Mouse (Mus musculus) thymus, postnatal 14 days (tissue): ENCODE data around the gene Mymx.

Experiments used
- DNase-seq: peaks from one replicate; pipeline ENCODE4 v3.0.0; 2021

The Mymx gene

GRCm38 (mm10) chr17:45589236-45589635, 12.7 kb downstream of the Mymx start:
- no peak for DNase-seq

GRCm38 (mm10) chr17:45588370-45588769, 13.5 kb downstream of the Mymx start:
- no peak for DNase-seq

- DNase-seq = peak; percentile 47
Measured at GRCm38 (mm10) chr17:45586449-45586837, 15.5 kb downstream of the Mymx start.

- DNase-seq = no peak
Measured at GRCm38 (mm10) chr17:45585725-45586448, 16.0 kb downstream of the Mymx start.

- DNase-seq = peak; percentile 85
Measured at GRCm38 (mm10) chr17:45584939-45585678, 16.8 kb downstream of the Mymx start.

GRCm38 (mm10) chr17:45584096-45584896, 17.6 kb downstream of the Mymx start:
- peak; percentile 38 for DNase-seq

GRCm38 (mm10) chr17:45582715-45583355, 19.1 kb downstream of the Mymx start:
- peak; percentile 55 for DNase-seq

- DNase-seq = no peak
Measured at GRCm38 (mm10) chr17:45582188-45582587, 19.7 kb downstream of the Mymx start.

- DNase-seq = peak; percentile 80
Measured at GRCm38 (mm10) chr17:45581567-45581983, 20.3 kb downstream of the Mymx start.

- no peak for DNase-seq
Measured at GRCm38 (mm10) chr17:45580958-45581477, 20.9 kb downstream of the Mymx start.

- no peak for DNase-seq
Measured at GRCm38 (mm10) chr17:45579554-45579953, 22.3 kb downstream of the Mymx start.

GRCm38 (mm10) chr17:45578843-45579242, 23.1 kb downstream of the Mymx start:
- peak; percentile 59 for DNase-seq

- no peak for DNase-seq
Measured at GRCm38 (mm10) chr17:45578242-45578641, 23.7 kb downstream of the Mymx start.

GRCm38 (mm10) chr17:45575123-45575897, 26.6 kb downstream of the Mymx start:
- DNase-seq = no peak

- peak; percentile 84 for DNase-seq
Measured at GRCm38 (mm10) chr17:45574129-45574761, 27.7 kb downstream of the Mymx start.

GRCm38 (mm10) chr17:45573780-45574123, 28.1 kb downstream of the Mymx start:
- peak; percentile 99 for DNase-seq

GRCm38 (mm10) chr17:45573087-45573779, 28.7 kb downstream of the Mymx start, which contains the start of gene Hsp90ab1:
TSS of gene Hsp90ab1 (minus strand) at chr17:45573271.
- DNase-seq = peak; percentile 100

- peak; percentile 81 for DNase-seq
Measured at GRCm38 (mm10) chr17:45572103-45573086, 29.5 kb downstream of the Mymx start.

- no peak for DNase-seq
Measured at GRCm38 (mm10) chr17:45569999-45570398, 31.9 kb downstream of the Mymx start.
